Mouse (Mus musculus) 416B (cell line): ENCODE results near the gene Pcdh9.

Source experiments
- DNase-seq: peaks from one replicate; pipeline ENCODE4 v3.0.0; 2011; ENCODE audit warnings: low read depth

Gene Pcdh9

GRCm38 (mm10) chr14:93890519-93891370 lies at the start of gene Pcdh9:
TSS of gene Pcdh9 (minus strand) at chr14:93890679.
- DNase-seq: no peak

- no peak for DNase-seq
Measured at GRCm38 (mm10) chr14:93906928-93907327, 16.4 kb upstream of the Pcdh9 start.

DNA sequence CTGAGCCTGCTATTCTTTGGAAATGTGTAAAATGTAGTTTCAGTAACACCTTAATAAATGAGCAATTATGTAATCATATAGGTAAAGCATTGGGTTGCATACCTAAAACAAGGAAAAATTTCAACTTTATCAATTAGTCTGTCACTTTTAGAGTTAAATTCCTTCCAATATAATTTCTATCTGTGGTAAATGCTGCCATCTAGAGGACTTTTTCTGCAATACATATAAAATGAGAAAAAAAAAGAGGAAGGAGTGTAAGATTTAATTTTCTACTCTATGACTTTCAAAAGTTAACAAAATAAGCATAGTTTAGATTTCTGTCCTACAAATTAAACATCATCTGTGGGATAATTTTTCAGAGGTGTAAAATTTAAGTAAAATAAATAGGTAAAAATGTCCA lies 8.1 kb upstream of the Pcdh9 start:
- peak; percentile 46 for DNase-seq

DNA sequence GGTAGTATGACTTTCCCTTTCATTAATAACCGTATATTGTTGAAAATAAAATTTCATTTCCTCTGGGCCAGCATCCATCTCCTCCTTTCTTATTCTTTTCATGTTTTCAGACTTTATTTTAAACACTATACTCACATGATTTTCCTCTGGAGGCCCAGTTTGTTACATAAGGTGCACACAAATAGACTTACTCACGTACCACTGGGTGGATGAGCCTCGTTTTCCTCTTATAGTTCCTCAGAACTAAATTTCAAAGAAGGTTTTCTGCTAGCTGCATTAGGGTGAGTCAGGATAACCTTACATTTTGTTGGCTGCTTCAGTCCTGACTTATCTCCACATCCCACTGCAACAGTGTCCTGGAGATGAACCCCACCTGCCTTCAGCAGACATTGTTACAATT lies 4.7 kb upstream of the Pcdh9 start:
- DNase-seq: no peak

GRCm38 (mm10) chr14:93891371-93891746 lies 880 bp upstream of the Pcdh9 start:
- DNase-seq: no peak

DNA sequence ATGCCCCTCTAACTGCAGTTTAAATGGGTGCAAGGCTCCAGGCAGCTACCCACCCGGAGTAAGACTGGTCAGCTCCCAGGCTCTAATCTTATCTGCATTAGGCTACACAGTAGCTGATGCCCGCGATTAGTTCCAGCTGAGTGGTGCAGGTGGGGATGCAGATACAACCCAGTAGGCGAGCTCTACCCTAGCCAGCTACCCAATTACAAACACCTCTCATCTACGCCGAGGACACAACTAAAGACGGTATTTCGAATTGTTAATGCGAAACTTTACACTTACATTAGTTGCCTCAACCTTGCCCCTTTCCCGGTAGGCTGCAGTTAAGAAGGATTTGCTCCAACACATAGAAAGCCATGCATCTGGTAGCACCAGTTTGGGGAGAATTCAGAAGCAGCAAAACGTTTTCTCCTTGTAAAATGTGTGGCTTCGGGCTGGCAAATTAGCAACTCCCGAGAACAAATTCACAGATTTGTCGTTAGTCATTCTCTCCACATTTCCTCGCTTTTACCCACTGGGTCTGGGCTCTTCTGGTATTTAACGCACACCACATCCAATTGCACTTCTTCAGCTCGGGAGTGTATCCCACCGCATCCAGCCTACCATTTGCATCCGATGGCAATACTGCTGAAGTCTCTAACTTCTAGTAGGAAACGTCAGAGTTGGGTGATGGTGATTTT lies 500 bp downstream of the Pcdh9 start:
- DNase-seq: no peak

GRCm38 (mm10) chr14:93889231-93889630 lies 1.2 kb downstream of the Pcdh9 start:
- no peak for DNase-seq

GRCm38 (mm10) chr14:93888346-93888745 lies 2.1 kb downstream of the Pcdh9 start:
- DNase-seq: no peak

DNA sequence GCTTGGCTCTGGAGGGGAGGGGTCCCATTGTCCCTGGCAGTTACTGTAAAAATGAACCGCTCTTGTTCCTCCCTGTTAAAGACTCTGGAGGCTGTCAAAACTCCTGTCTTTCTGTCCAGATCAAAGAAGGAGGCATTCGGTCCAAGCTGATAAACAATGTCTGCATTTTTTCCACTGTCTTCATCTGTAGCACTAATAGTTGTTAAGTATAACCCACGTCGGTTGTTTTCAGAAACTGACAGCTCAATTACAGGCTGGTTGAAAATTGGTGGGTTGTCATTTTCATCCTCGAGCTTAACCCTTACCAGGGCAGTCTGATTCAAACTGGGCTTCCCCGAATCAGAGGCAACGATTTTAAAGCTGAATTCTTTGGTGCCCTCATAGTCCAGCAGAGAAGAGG lies 3.4 kb downstream of the Pcdh9 start:
- no peak for DNase-seq

GRCm38 (mm10) chr14:93885551-93886084 lies 4.9 kb downstream of the Pcdh9 start:
- no peak for DNase-seq

DNA sequence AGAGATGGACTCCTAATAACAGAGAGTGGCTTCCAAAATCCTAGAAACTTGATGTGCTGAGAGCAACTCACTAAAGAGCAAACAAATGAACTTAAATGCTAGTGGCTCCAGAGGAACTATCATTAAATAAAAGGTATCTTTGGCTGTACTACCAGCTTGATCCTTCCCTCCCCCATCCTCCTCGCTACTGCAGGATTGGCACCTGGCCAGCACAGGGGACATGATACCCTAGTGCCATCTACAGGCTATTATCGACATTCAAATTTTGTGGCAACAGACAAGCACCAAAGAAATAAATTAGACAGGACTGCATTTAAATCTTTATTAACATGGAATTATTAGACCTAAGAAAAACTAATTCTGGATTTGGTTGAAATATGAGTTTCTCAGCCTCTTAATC lies 6.0 kb downstream of the Pcdh9 start:
- DNase-seq: peak; percentile 56

DNA sequence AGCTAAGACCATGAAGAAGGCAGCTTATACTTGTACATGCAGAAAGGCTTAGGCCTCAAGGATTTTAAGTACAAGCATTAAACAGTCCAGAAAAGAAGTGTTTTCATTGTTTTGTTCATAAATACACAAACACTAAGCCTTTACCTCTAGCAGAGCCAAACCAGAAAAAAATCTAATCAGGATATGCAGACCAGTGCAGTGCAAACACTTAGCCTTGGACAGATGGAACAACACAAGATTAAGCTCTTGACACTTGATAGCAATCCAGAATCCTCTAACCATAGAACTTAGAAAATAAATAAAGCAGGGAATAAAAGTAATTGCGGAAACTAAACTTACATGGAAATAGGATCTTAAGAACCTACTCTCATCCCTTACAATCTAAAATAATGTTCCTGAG lies 10.4 kb downstream of the Pcdh9 start:
- no peak for DNase-seq

GRCm38 (mm10) chr14:93875968-93876367 lies 14.5 kb downstream of the Pcdh9 start:
- no peak for DNase-seq

- no peak for DNase-seq
Measured at GRCm38 (mm10) chr14:93868211-93868610, 22.3 kb downstream of the Pcdh9 start.

GRCm38 (mm10) chr14:93858069-93858468 lies 32.4 kb downstream of the Pcdh9 start:
- no peak for DNase-seq

GRCm38 (mm10) chr14:93846091-93846677 lies 44.3 kb downstream of the Pcdh9 start:
- DNase-seq: no peak

- DNase-seq: no peak
Measured at GRCm38 (mm10) chr14:93842686-93843288, 47.7 kb downstream of the Pcdh9 start.

GRCm38 (mm10) chr14:93832511-93832910 lies 58.0 kb downstream of the Pcdh9 start:
- DNase-seq: no peak

DNA sequence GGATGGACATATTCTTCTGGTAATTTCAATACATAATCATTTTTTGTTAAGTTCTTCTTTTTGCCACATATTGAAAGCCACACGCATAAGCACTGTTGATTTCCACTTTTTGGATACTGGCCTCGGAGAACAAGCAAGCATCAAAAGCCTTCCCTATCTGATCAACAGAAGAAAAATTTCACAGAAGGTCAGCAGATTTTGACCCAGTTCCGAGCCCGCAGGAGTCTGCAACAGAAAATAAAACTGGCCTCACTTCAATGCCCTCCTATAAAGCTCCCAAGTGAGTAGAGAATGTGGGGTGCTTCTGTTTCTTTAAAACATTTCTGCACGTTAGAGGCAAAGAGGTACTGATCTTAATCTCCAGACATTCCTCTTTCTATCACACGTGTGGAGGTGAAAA lies 63.3 kb downstream of the Pcdh9 start:
- DNase-seq: no peak

DNA sequence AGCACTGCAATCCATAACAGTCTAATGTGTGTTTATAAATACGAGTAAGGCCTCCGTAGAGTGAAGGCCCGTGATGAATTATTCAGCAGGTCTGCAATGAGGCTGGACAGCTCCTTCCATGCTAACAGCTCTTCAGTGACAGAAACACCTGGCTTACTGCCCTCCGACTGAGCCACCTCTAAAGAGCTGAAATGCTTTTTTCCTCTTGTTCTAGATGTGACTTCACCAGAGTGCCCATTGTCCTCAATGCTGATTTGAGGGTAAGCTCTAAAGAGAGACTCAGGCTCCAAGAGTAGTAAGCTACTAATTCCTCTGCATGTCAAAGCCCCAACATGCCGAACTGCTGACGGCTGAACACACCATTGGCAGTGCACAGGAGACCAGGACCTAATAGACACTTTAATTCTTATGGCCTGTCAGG lies 64.4 kb downstream of the Pcdh9 start:
- DNase-seq: no peak

DNA sequence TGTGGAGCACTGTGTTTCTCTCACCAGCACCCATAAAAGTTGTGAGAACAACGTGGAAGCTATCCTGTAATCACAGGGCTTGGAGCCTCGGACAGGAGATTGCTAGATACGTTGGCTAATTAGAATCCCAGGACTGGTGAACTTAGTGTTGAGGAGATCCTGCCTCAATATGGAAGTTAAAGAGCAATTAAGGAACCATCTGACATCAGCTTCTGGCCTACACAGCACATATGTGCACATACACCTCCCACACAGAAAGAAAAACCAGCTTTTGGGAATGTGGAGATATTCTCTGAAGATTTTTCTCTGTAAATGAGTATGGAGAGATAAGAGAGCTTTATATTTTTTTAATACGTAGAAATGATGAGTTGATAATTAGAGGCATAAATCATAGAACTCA lies 71.6 kb downstream of the Pcdh9 start:
- DNase-seq: no peak

DNA sequence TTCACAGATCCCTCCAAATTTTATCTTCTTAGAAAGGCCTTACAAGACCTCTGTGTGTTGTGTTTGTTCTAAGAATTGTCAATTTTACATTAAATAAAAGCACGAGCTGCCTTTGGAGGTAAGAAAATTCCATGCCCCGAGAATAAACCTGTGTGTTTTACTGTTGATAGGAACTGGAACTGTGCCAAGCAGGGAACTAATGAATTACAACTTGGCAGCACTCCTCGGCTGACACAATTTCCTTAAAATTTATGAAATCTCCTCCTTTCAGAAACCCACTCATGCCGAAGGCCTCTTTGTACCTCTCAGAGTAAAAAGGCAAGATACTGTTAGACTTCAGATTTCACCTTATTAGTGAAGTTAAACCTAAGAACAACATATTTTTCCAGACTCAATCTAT lies 72.9 kb downstream of the Pcdh9 start:
- peak; percentile 8 for DNase-seq
